Mouse (Mus musculus) bone marrow, adult 2 months (tissue): ENCODE data around the gene Zfp169.

Source experiments
- CTCF ChIP-seq: fragments of 200-500 bp; IDR thresholded peaks from 2 replicates; pipeline ENCODE4 v1.5.1; 2011; ENCODE audit warnings: low read length, control low read depth; ENCODE audit not compliant: control insufficient read depth, insufficient read depth
- POLR2A ChIP-seq: fragments of 200-500 bp; IDR thresholded peaks from 2 replicates; pipeline ENCODE4 v1.6.1; 2011; ENCODE audit warnings: low read depth, mild to moderate bottlenecking, control low read depth, low read length, borderline replicate concordance; ENCODE audit not compliant: control insufficient read depth

GRCm38 (mm10) chr13:48525745-48526144, 12.5 kb upstream of the Zfp169 start:
- TF ChIP-seq CTCF (no peak), POLR2A (no peak)
